Mouse (Mus musculus) intestine, embryonic 15.5 days (tissue): ENCODE measurements around the gene C1qtnf6. TPM values are rescaled to one million over a fixed set of nuclear protein-coding genes. Genes with fewer than 3 reads are reported as not detected.

Experiments used
- polyA plus RNA-seq: library from polyadenylated mRNA; unstranded; fragments of >200 nt; fragmentation: Nextera tagmentation; extraction: Ambion mirVana; gene quantifications from 2 replicates; pipeline ENCODE4 v1.2.1, GENCODE M21; 2015

The C1qtnf6 gene
- polyA plus RNA-seq, 1 experiment from 2014 or later, result 22.3 TPM

Other genes with a start within 250 kb of the C1qtnf6 start
- 0.38 and 0.48 TPM in 2 replicates for gene Csf2rb2, start 225.7 kb downstream of the C1qtnf6 start, polyA plus RNA-seq
- 1.4 and 2.0 TPM in 2 replicates for gene Csf2rb, start 205.7 kb downstream of the C1qtnf6 start, polyA plus RNA-seq
- not detected in 2 replicates for gene Tex33, start 135.5 kb downstream of the C1qtnf6 start, polyA plus RNA-seq
- 33.4 and 45.0 TPM in 2 replicates for gene Tst, start 125.5 kb downstream of the C1qtnf6 start, polyA plus RNA-seq
- gene Mpst, start 125.0 kb downstream of the C1qtnf6 start, polyA plus RNA-seq, result 2.6 and 3.1 TPM in 2 replicates
- gene Kctd17, start 102.9 kb downstream of the C1qtnf6 start, polyA plus RNA-seq, result 28.7 and 31.0 TPM in 2 replicates
- gene Tmprss6, start 62.8 kb downstream of the C1qtnf6 start, polyA plus RNA-seq, result 0.39 and 0.54 TPM in 2 replicates
- gene Il2rb, start 36.1 kb downstream of the C1qtnf6 start, polyA plus RNA-seq, result 1.2 and 1.4 TPM in 2 replicates
- 0.23 and 0.24 TPM in 2 replicates for gene Sstr3, start 13.3 kb upstream of the C1qtnf6 start, polyA plus RNA-seq
- gene Rac2, start 41.4 kb upstream of the C1qtnf6 start, polyA plus RNA-seq, result 15.7 and 21.4 TPM in 2 replicates
- 8.0 and 8.2 TPM in 2 replicates for gene Cyth4, start 65.6 kb upstream of the C1qtnf6 start, polyA plus RNA-seq
- 0.08 and 0.29 TPM in 2 replicates for gene Elfn2, start 187.4 kb upstream of the C1qtnf6 start, polyA plus RNA-seq
- 19.7 and 20.4 TPM in 2 replicates for gene Mfng, start 242.1 kb upstream of the C1qtnf6 start, polyA plus RNA-seq